Mouse (Mus musculus) neural tube, embryonic 12.5 days (tissue): ENCODE results near the gene Myrf. TPM values are rescaled to one million over a fixed set of nuclear protein-coding genes. Genes with fewer than 3 reads are reported as not detected.
"Not testable (repeated sequence)": the region's sequence is repeated elsewhere in the genome, so short reads cannot be mapped to it uniquely, and the experiment has no call there.

Experiments
- ATAC-seq: fragments of 200-750 bp; cut with Nextera tagmentation; 2 replicates; pipeline ENCODE4 v1.8.0; 2017; ENCODE audit warnings: low read depth, mild to moderate bottlenecking, moderate TSS enrichment, moderate library complexity; ENCODE audit not compliant: low FRiP score
- H3K27ac ChIP-seq: fragments of 300-500 bp; sonication (generic); 2 replicates; pipeline ENCODE4 v1.5.1; 2016
- H3K27me3 ChIP-seq: fragments of 300-500 bp; sonication (generic); replicated peaks from 2 replicates; pipeline ENCODE4 v1.6.1; 2016; ENCODE audit warnings: mild to moderate bottlenecking
- H3K36me3 ChIP-seq: fragments of 300-500 bp; sonication (generic); 2 replicates; pipeline ENCODE4 v1.6.1; 2016; ENCODE audit warnings: mild to moderate bottlenecking
- H3K4me1 ChIP-seq: fragments of 300-500 bp; sonication (generic); 2 replicates; pipeline ENCODE4 v1.6.1; 2016
- H3K4me2 ChIP-seq: fragments of 300-500 bp; sonication (generic); replicated peaks from 2 replicates; pipeline ENCODE4 v1.6.1; 2016; ENCODE audit warnings: mild to moderate bottlenecking
- H3K4me3 ChIP-seq: fragments of 300-500 bp; sonication (generic); 2 replicates; pipeline ENCODE4 v1.5.1; 2016
- H3K9ac ChIP-seq: fragments of 300-500 bp; sonication (generic); 2 replicates; pipeline ENCODE4 v1.6.1; 2016; ENCODE audit warnings: mild to moderate bottlenecking
- H3K9me3 ChIP-seq: fragments of 300-500 bp; sonication (generic); 2 replicates; pipeline ENCODE4 v1.6.1; 2016; ENCODE audit warnings: mild to moderate bottlenecking
- WGBS: fragments of 180-500 bp; shearing (Covaris S2); methylation state at CpG from one replicate; pipeline ENCODE4 v1.1.7; 2016; 5-methylcytosine and 5-hydroxymethylcytosine counted together
- microRNA-seq: library from miRNA; unstranded; fragments of <30 nt; microRNA quantifications from one replicate; pipeline ENCODE4, GENCODE M21; 2017
- polyA plus RNA-seq: library from polyadenylated mRNA; unstranded; fragments of >200 nt; fragmentation: Nextera tagmentation; extraction: Ambion mirVana; gene quantifications from 2 replicates; pipeline ENCODE4 v1.2.1, GENCODE M21; 2016

Myrf gene
- polyA plus RNA-seq, 1 experiment from 2014 or later = 1.0 TPM

DNA sequence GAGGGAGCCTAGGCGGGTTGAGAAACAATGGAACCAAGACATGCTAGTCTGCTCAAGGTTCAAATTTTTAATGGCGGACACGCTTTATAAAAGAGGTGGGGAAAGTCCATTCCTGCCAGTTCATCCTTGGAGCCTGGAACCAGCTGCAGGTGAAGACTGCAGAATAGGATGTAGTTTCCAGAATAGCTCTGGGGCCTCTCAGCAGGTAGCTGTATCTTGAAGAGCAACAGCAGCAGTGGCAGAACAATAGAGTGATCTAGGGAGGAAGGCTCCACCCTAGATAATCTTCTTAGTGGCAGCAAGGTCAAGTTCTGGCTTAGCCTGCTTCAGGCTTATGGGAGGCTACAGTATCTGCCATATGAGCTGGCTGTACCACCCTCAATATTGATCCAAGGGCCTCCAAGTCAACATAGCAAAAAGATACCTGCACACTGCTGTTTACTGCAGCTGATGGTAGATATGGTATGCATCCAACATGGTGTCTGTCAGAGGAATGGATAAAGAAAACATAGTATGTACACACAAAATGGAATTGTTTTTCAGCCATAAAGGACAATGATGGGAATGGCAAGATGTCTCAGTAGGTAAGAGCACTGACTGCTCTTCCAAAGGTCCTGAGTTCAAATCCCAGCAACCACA is 70.7 kb downstream of the Myrf start:
- not testable (repeated sequence) for H3K27me3 ChIP-seq, H3K4me1 ChIP-seq, H3K27ac ChIP-seq, H3K36me3 ChIP-seq, H3K9ac ChIP-seq, H3K9me3 ChIP-seq, ATAC-seq, H3K4me2 ChIP-seq, H3K4me3 ChIP-seq
- WGBS = 91% methylated on average over 3 of the region's 3 CpGs

DNA sequence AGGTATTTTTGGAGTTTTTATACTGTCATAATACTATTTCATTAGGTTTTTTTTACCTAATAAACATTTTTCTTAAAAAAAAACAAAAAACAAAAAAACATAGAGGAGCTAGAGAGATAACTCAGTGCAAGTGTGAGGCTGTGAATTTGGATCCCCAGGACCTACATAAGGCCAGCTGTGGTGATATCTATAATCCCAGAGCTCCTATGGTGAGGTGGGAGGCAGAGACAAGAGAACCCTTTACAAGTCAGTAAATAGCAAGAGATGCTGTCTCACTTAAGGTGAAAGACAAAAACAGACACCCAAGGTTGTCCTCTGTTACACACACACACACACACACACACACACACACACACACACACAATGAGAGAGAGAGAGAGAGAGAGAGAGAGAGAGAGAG is 71.4 kb downstream of the Myrf start:
- Histone ChIP-seq H3K4me1 (no peaks in the 10 kb centered on the region), H3K9ac (no peak overlapping the region), H3K27ac (no peak overlapping the region), H3K9me3 (no peaks in the 10 kb centered on the region), H3K36me3 (no peaks in the 10 kb centered on the region), H3K4me2 (no peak overlapping the region), H3K4me3 (no peak overlapping the region), H3K27me3 (no peaks in the 10 kb centered on the region)
- no peak for ATAC-seq

DNA sequence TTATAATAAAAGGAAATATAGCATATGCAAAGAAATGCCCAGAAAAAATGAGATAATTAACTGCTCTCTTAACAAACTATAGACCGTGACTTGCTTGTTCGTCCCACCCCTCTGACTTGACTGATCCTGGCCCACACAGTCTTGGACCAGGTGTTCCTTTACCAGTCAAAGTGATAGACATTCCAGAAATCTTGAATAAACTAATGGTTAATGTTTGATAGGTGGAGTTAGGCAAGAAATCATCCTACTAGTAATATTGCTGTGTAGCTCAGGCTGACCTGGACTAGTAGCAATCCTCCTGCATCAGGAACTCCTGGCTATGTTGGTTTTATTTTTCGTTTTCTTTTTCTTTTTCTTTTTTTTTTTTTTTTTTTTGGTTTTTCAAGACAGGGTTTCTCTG is 72.1 kb downstream of the Myrf start:
- WGBS = 92% methylated on average over 3 of the region's 3 CpGs
- no peak for ATAC-seq
- Histone ChIP-seq H3K4me1 (no peaks in the 10 kb centered on the region), H3K27ac (no peak overlapping the region), H3K9ac (no peak overlapping the region), H3K4me2 (no peak overlapping the region), H3K27me3 (no peaks in the 10 kb centered on the region), H3K36me3 (no peaks in the 10 kb centered on the region), H3K4me3 (no peak overlapping the region), H3K9me3 (no peaks in the 10 kb centered on the region)

DNA sequence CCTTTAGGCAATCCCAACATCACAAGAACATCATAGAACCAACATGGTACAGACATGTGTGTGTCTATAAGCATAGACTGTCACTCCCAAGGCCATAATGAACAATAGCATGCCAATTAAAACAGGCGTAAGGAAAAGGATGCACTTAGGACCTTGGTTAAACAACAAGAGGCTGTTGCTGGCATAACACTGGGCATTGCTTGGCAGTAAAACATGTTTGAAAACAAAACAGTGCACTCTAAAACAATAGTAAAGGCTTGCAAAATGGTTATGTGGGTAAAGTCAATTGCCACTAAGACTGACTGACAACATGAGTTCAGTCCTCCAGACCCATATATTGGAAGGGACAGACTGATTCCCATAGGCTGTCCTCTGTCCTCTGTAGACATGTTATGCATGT is 72.6 kb downstream of the Myrf start:
- Histone ChIP-seq H3K9me3 (no peaks in the 10 kb centered on the region), H3K9ac (no peak overlapping the region), H3K4me2 (no peak overlapping the region), H3K4me1 (no peaks in the 10 kb centered on the region), H3K27me3 (no peaks in the 10 kb centered on the region), H3K27ac (no peak overlapping the region), H3K36me3 (no peaks in the 10 kb centered on the region), H3K4me3 (no peak overlapping the region)
- ATAC-seq = no peak
- 76% methylated on average over 1 of the region's 1 CpGs for WGBS

DNA sequence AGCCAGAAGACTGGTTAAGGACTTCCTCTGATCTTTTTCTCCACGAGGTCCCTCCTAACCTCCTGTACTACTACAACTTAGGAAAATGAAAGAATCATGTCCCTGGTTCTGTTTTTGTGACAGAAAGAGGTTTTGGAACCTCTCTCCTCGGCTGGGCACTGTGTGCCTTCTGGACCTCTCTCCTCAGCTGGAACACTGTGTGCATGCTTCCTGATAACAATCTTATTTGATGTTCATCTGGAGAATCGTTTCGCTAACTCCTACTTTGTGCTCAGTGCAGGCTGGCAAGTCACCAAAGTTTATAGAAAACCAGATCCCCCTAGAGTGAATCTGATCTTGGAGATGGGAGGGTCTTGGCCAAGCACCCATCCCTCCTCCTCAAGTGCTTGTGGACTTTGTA is 73.4 kb downstream of the Myrf start:
- H3K4me3 ChIP-seq = no peak overlapping the region
- no peaks in the 10 kb centered on the region for H3K36me3 ChIP-seq
- H3K27me3 ChIP-seq = no peaks in the 10 kb centered on the region
- ATAC-seq = no peak
- H3K4me2 ChIP-seq = no peak overlapping the region
- no peak overlapping the region for H3K27ac ChIP-seq
- no peaks in the 10 kb centered on the region for H3K4me1 ChIP-seq
- H3K9me3 ChIP-seq = no peaks in the 10 kb centered on the region
- 82% methylated on average over 4 of the region's 4 CpGs for WGBS
- no peak overlapping the region for H3K9ac ChIP-seq

DNA sequence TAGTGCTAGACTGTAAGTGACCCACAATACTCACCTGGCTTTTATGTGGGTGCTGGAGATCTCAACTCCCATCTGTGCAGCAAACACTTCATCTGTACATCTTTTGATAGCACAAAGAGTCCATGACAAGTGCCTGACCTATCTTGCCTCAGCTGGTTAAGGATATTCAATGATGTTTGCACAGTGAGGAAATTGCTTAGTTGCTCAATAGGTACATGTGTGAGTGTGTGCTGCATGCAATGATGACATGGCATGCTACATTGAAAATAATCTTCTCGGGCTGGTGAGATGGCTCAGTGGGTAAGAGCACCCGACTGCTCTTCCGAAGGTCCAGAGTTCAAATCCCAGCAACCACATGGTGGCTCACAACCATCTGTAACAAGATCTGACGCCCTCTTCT is 74.6 kb downstream of the Myrf start:
- not testable (repeated sequence) for ATAC-seq, H3K27ac ChIP-seq, H3K9me3 ChIP-seq, H3K4me3 ChIP-seq, H3K36me3 ChIP-seq, H3K4me1 ChIP-seq, H3K27me3 ChIP-seq, H3K9ac ChIP-seq, H3K4me2 ChIP-seq
- 85% methylated on average over 4 of the region's 4 CpGs for WGBS

DNA sequence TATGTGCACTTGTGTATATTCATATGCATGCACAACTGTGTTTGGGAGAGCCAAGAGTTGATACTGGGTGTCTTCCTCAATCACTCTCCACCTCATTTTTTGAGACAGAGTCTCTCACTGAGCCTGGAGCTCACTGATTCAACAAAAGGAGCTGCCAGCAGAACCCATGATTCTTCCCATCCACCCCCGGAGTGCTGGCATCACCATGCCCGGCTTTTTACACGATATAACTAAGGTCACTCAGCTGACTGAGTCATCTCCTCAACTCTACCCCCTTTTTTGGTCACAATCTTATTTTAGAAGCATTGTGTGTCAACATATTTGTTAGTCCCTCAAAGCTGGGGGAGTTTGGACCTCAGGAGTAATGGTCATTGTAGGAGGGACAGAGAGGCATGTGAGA is 76.7 kb downstream of the Myrf start:
- Histone ChIP-seq H3K4me1 (no peaks in the 10 kb centered on the region), H3K36me3 (no peaks in the 10 kb centered on the region), H3K9me3 (no peaks in the 10 kb centered on the region), H3K4me2 (no peak overlapping the region), H3K27me3 (no peaks in the 10 kb centered on the region), H3K9ac (no peak overlapping the region), H3K27ac (no peak overlapping the region), H3K4me3 (no peak overlapping the region)
- ATAC-seq = no peak
- 83% methylated on average over 3 of the region's 3 CpGs for WGBS

Small RNA genes lying within 50 kb of the gene (microRNA-seq; reads per million reads assigned to microRNA genes)
- 1.5 reads per million for gene Mir6993

Other genes with a start within 250 kb of the Myrf start
- 1.0 and 1.9 TPM in 2 replicates for gene Best1, start 239.1 kb downstream of the Myrf start, polyA plus RNA-seq
- 26.3 and 29.6 TPM in 2 replicates for gene Rab3il1, start 239.1 kb downstream of the Myrf start, polyA plus RNA-seq
- 11.4 and 13.3 TPM in 2 replicates for gene Fads3, start 199.2 kb downstream of the Myrf start, polyA plus RNA-seq
- gene Fads2, start 139.0 kb downstream of the Myrf start, polyA plus RNA-seq = 133 and 135 TPM in 2 replicates
- gene Fads1, start 57.9 kb downstream of the Myrf start, polyA plus RNA-seq = 162 and 167 TPM in 2 replicates
- gene Tmem258, start 36.7 kb downstream of the Myrf start, polyA plus RNA-seq = 342 and 348 TPM in 2 replicates
- 69.6 and 73.6 TPM in 2 replicates for gene Fen1, start 36.6 kb downstream of the Myrf start, polyA plus RNA-seq
- 4.9 and 5.0 TPM in 2 replicates for gene Dagla, start 64.1 kb upstream of the Myrf start, polyA plus RNA-seq
- 4.8 and 5.4 TPM in 2 replicates for gene Syt7, start 148.3 kb upstream of the Myrf start, polyA plus RNA-seq
- 0.61 and 0.64 TPM in 2 replicates for gene Lrrc10b, start 216.7 kb upstream of the Myrf start, polyA plus RNA-seq
- 0.51 TPM in 1 of 2 replicates, not detected in the other for gene Ppp1r32, start 242.2 kb upstream of the Myrf start, polyA plus RNA-seq